Mouse (Mus musculus): ENCODE data around the gene Ptprr.

Ptprr gene

GRCm38 (mm10) chr10:116017845-116018479, at the start of gene Ptprr:
Gene Ptprr, plus strand, starts transcription at chr10:116018213.
- DNase-seq = peak; percentile 36

- DNase-seq = no peak
Observed at GRCm38 (mm10) chr10:115976345-115976744, 41.7 kb upstream of the Ptprr start.

GRCm38 (mm10) chr10:115978992-115979391, 39.0 kb upstream of the Ptprr start:
- DNase-seq = no peak

- no peak for DNase-seq
Observed at GRCm38 (mm10) chr10:115980018-115980417, 38.0 kb upstream of the Ptprr start.

GRCm38 (mm10) chr10:115984308-115984707, 33.7 kb upstream of the Ptprr start:
- DNase-seq = no peak

GRCm38 (mm10) chr10:116001838-116002237, 16.2 kb upstream of the Ptprr start:
- DNase-seq = no peak

GRCm38 (mm10) chr10:116006675-116007074, 11.3 kb upstream of the Ptprr start:
- no peak for DNase-seq

GRCm38 (mm10) chr10:116018480-116018891, 473 bp downstream of the Ptprr start:
- DNase-seq = no peak

- DNase-seq = no peak
Observed at GRCm38 (mm10) chr10:116019086-116019860, 1.3 kb downstream of the Ptprr start.

- DNase-seq = no peak
Observed at GRCm38 (mm10) chr10:116021081-116021480, 3.1 kb downstream of the Ptprr start.

- no peak for DNase-seq
Observed at GRCm38 (mm10) chr10:116038150-116038549, 20.1 kb downstream of the Ptprr start.

- no peak for DNase-seq
Observed at GRCm38 (mm10) chr10:116075954-116076353, 57.9 kb downstream of the Ptprr start.

GRCm38 (mm10) chr10:116078636-116079035, 60.6 kb downstream of the Ptprr start:
- DNase-seq = no peak

GRCm38 (mm10) chr10:116079396-116079795, 61.4 kb downstream of the Ptprr start:
- DNase-seq = no peak

- DNase-seq = no peak
Observed at GRCm38 (mm10) chr10:116080841-116081240, 62.8 kb downstream of the Ptprr start.

- no peak for DNase-seq
Observed at GRCm38 (mm10) chr10:116083965-116084364, 66.0 kb downstream of the Ptprr start.

- no peak for DNase-seq
Observed at GRCm38 (mm10) chr10:116096466-116096865, 78.5 kb downstream of the Ptprr start.

GRCm38 (mm10) chr10:116098470-116098869, 80.5 kb downstream of the Ptprr start:
- DNase-seq = no peak

GRCm38 (mm10) chr10:116108176-116108575, 90.2 kb downstream of the Ptprr start:
- DNase-seq = no peak

- DNase-seq = no peak
Observed at GRCm38 (mm10) chr10:116108730-116109129, 90.7 kb downstream of the Ptprr start.

GRCm38 (mm10) chr10:116112868-116113267, 94.9 kb downstream of the Ptprr start:
- no peak for DNase-seq

GRCm38 (mm10) chr10:116113867-116114474, 96.0 kb downstream of the Ptprr start, which contains the start of gene 4933416C03Rik:
Gene 4933416C03Rik, minus strand, starts transcription at chr10:116113917.
- no peak for DNase-seq

- no peak for DNase-seq
Observed at GRCm38 (mm10) chr10:116115881-116116677, 98.1 kb downstream of the Ptprr start.

Measured in kidney, adult 18-20 months (tissue).